Mouse (Mus musculus): Measurements from ENCODE around the gene Gtf2h4.

Gtf2h4 gene

GRCm38 (mm10) chr17:35696691-35697090 is 23.2 kb upstream of the Gtf2h4 start:
- no peak for DNase-seq

GRCm38 (mm10) chr17:35695289-35695688 is 21.8 kb upstream of the Gtf2h4 start:
- peak in 1 of 2 experiments; percentile 43 for DNase-seq

- no peak for DNase-seq
Measured at GRCm38 (mm10) chr17:35693906-35694305, 20.4 kb upstream of the Gtf2h4 start.

- DNase-seq, result no peak
Measured at GRCm38 (mm10) chr17:35692368-35692767, 18.8 kb upstream of the Gtf2h4 start.

GRCm38 (mm10) chr17:35691811-35692210 is 18.3 kb upstream of the Gtf2h4 start:
- DNase-seq, result no peak

GRCm38 (mm10) chr17:35689936-35690645 is 16.6 kb upstream of the Gtf2h4 start:
- DNase-seq, result no peak

GRCm38 (mm10) chr17:35688347-35689175 is 15.0 kb upstream of the Gtf2h4 start:
- peak; percentile 44 to 57 for DNase-seq

- no peak for DNase-seq
Measured at GRCm38 (mm10) chr17:35685061-35685460, 11.5 kb upstream of the Gtf2h4 start.

GRCm38 (mm10) chr17:35681986-35682385 is 8.4 kb upstream of the Gtf2h4 start:
- no peak for DNase-seq

- DNase-seq, result no peak
Measured at GRCm38 (mm10) chr17:35680591-35680990, 7.1 kb upstream of the Gtf2h4 start.

- DNase-seq, result peak in 1 of 2 experiments; percentile 32
Measured at GRCm38 (mm10) chr17:35672527-35672926, 1.0 kb downstream of the Gtf2h4 start.

- DNase-seq, result peak; percentile 77 to 89
Measured at GRCm38 (mm10) chr17:35671846-35672245, 1.7 kb downstream of the Gtf2h4 start.

- peak; percentile 51 to 74 for DNase-seq
Measured at GRCm38 (mm10) chr17:35669731-35670130, 3.8 kb downstream of the Gtf2h4 start.

GRCm38 (mm10) chr17:35667334-35668065 is 6.0 kb downstream of the Gtf2h4 start, which contains the start of gene Vars2:
Vars2 (minus strand) TSS chr17:35667592.
- peak; percentile 97 to 98 for DNase-seq

GRCm38 (mm10) chr17:35666851-35667256 is 6.7 kb downstream of the Gtf2h4 start:
- no peak for DNase-seq

- DNase-seq, result peak; percentile 49 to 72
Measured at GRCm38 (mm10) chr17:35665957-35666515, 7.5 kb downstream of the Gtf2h4 start.

- DNase-seq, result no peak
Measured at GRCm38 (mm10) chr17:35653086-35653485, 20.5 kb downstream of the Gtf2h4 start.

GRCm38 (mm10) chr17:35649429-35649828 is 24.1 kb downstream of the Gtf2h4 start:
- no peak for DNase-seq

GRCm38 (mm10) chr17:35643609-35644236 is 29.8 kb downstream of the Gtf2h4 start, which contains the start of gene Mucl3:
Mucl3 (minus strand) TSS chr17:35643695.
- no peak for DNase-seq

GRCm38 (mm10) chr17:35639352-35639751 is 34.2 kb downstream of the Gtf2h4 start:
- no peak for DNase-seq

GRCm38 (mm10) chr17:35638475-35639190 is 34.9 kb downstream of the Gtf2h4 start:
- peak; percentile 51 to 52 for DNase-seq

- no peak for DNase-seq
Measured at GRCm38 (mm10) chr17:35636363-35636762, 37.2 kb downstream of the Gtf2h4 start.

Data from thymus, postnatal 36 days (tissue).